Mouse (Mus musculus) cerebellum, adult 9-10 months (tissue): Measurements from ENCODE around the gene Shq1.

Experiments used
- DNase-seq: peaks from one replicate; pipeline ENCODE4 v3.0.0; 2022

The Shq1 gene

GRCm38 (mm10) chr6:100670880-100671344 is at the start of gene Shq1:
Gene Shq1, minus strand, starts transcription at chr6:100671157.
- peak; percentile 85 for DNase-seq

DNA sequence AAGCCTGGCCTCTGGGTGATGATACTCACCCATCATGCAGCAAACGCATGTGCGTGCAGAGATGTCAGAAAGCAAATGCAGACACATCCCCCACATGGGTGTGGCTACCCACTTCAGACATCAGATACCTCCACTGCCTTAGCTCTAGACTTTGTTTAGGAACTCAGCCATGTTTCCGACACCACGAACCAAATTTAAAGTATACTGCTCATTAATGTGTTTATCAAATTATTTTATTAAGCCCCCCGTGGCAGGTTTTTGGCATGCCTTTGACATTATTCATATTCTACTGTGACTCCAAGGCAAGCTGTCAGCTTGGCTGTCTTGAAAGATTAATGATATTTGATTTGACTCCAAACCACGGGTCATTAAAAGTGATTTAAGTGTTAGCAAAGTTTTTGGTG is 49.1 kb upstream of the Shq1 start:
- no peak for DNase-seq

DNA sequence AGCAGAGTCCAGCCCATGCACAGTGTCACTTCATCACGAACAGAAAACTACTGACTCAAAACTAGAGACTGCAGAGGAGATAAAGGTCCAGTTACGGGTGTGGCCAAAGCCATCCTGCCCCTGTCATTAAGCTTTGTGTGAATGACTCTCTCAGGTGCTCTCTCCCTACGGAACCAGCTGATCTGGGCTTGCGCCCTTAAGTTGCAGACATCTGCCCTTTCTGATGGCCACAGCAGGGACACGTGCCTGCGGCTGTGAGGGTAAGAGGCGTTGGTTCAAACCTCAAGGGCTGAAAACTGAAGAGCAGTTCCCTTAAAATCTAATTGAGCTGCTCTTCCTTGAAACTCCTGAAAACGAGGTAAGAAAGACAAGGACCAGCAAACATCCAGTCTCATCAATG is 45.9 kb upstream of the Shq1 start:
- no peak for DNase-seq

- DNase-seq, result no peak
These were observed 45.2 kb upstream of the Shq1 start for GRCm38 (mm10) chr6:100716152-100716551.

- DNase-seq, result no peak
These were observed 44.4 kb upstream of the Shq1 start for GRCm38 (mm10) chr6:100715296-100715828.

GRCm38 (mm10) chr6:100710866-100711265 is 39.9 kb upstream of the Shq1 start:
- DNase-seq, result no peak

DNA sequence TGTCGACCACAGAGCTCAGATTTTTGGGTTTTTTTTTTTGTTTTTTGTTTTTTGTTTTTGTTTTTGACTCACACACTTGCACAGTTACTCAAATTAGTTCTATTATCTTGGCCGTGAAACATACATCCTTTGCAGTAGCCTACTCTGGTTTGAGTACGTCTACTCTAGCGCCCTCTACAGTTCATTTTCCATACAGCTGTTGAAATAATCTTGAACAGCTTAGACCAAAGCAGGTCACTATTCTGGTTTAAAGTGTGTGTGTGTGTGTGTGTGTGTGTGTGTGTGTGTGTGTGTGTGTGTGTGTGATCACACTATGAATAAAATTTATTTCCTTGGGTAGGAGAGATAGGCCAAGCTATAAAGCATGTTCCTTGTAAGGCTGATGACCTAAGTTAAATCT is 39.2 kb upstream of the Shq1 start:
- no peak for DNase-seq

DNA sequence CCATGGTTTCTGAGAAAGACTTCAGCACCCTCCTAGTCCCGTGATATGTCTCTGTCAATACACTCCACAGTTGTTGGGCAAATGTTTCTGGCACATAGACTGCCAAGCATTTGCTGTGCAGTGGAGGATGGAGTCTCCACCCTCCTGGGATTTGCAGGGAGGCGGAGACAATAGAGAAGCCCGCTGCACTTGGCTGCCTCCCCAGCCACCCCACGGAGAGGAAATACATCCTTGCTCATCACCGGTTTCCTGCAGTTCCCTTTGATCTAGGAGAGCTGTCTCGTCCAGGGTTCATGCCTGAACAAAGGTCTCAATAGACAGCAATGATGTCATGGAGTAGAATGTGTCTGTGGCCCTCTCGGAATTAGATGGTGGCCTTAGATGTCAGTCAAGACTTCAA is 38.5 kb upstream of the Shq1 start:
- no peak for DNase-seq

DNA sequence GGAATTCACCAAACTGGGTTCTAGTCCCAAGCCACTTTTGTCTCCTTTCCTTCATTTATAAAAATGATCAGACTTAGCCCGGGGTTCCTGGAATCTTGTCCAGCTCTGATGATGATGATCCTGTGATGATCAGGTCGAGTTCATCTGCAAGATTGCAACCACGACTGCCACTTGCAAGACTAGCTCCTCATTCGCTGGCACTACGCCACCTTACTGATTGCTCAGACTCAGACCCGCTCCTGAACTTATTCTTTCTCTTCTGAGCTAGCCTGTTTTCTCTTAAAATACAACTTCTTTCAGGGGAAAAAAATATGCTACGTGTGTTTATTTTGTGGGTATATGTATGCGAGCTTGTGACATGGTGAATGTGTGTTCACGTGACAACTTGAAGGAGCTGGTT is 38.0 kb upstream of the Shq1 start:
- no peak for DNase-seq

DNA sequence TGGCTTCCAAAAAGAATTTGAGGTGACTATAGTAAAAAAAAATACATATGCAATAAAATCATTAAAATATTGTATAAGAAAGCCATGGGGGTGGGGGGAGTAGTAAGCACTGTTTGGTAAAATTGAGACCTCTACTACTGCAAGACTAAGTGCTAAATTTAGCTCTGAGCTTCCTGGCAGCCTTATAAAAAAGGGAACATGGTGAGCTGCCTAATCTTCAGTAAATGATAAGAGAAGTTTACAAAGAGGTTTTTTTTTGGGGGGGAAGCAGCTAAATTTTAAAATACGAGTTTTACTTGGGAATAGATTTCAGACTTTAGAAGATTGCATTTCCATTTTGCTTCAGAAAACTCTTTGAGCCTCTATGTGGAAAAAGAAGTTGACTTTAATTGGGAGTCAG is 37.3 kb upstream of the Shq1 start:
- no peak for DNase-seq

DNA sequence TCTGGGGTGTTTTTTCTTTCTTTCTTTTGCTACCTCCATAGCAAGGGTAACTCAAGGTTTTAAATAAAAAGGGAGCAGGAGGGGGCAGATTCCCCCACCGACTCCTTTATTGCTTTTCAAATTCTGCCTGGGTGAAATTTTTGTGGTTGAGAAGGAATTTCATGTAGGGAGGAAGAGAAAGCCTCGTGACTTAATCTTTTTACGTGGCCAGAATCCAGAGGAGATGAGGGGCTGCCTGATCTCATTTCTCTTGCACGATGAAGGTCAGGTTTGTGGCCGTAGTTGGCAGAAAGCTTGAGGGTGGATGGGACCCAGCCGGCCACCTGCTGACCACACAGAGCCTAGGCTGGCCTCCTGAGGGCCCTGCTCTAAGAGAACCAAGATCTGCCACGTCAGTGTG is 36.6 kb upstream of the Shq1 start:
- no peak for DNase-seq

- no peak for DNase-seq
These were observed 35.9 kb upstream of the Shq1 start for GRCm38 (mm10) chr6:100706861-100707260.

GRCm38 (mm10) chr6:100705366-100705811 is 34.4 kb upstream of the Shq1 start:
- DNase-seq, result no peak

- DNase-seq, result no peak
These were observed 33.8 kb upstream of the Shq1 start, which contains the start of gene Gxylt2 for GRCm38 (mm10) chr6:100704574-100705365. Gene Gxylt2, plus strand, starts transcription at chr6:100704734.

GRCm38 (mm10) chr6:100704197-100704573 is 33.2 kb upstream of the Shq1 start:
- DNase-seq, result no peak

- DNase-seq, result no peak
These were observed 29.8 kb upstream of the Shq1 start for GRCm38 (mm10) chr6:100700774-100701173.

DNA sequence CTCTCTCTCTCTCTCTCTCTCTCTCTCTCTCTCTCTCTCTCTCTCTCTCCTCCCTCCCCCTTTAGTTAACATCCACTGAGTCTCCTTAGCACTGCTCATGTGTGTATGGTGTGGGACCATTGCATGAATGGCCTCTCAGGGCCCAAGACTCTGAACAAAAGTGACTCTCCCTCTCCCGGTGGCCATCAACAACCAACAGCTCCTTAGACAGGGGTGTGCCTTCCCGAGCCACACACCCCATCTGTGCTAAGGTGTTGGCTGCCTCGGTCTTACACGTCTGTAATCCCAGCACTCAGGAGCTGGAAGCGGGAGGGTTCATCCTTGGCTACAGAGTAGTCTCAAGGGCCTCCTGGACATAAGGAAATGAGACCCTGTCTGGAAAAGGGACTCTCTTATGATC is 29.0 kb upstream of the Shq1 start:
- no peak for DNase-seq

- DNase-seq, result no peak
These were observed 15.4 kb upstream of the Shq1 start for GRCm38 (mm10) chr6:100686341-100686740.

GRCm38 (mm10) chr6:100678636-100679035 is 7.7 kb upstream of the Shq1 start:
- no peak for DNase-seq

DNA sequence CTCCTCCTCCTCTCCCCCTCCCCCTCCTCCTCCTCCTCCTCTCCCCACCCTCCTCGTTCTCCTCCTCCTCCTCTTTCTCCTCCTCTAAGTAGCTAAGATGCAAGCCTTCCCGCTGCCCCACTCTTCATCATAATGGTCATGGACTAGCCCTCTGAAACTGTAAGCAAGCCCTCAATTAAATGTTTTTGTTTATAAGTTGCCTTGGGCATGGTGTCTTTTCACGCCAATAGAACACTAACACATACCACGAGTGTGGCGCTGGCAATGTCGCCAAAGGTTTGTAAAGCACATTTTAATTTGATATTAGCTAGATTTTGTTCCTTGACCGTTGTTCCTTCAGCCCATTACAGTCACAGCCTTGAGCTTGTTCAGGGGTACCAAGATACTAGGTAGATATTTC is 5.5 kb upstream of the Shq1 start:
- DNase-seq, result no peak

DNA sequence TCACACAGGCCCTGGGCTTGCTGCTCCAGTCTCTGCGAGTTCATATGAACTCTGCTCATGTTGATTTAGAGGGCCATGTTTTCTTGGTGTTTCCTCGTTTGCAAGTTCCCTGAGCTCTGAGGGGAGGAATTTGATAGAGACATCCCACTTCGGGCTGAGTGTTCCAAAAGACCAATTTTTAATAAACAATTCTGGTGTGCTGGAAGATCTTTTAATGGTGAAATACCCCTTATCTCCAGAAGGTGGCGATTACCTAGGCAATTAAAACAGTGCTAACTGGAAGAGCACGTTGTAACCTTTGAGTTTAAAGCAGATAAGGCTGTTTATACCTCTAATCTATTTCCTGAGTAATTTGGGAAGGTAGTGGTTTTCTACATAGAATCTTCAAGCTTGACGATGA is 4.0 kb upstream of the Shq1 start:
- peak; percentile 38 for DNase-seq

GRCm38 (mm10) chr6:100671401-100671800 is 444 bp upstream of the Shq1 start:
- DNase-seq, result peak; percentile 25

- DNase-seq, result peak; percentile 69
These were observed 551 bp downstream of the Shq1 start for GRCm38 (mm10) chr6:100670370-100670841.

DNA sequence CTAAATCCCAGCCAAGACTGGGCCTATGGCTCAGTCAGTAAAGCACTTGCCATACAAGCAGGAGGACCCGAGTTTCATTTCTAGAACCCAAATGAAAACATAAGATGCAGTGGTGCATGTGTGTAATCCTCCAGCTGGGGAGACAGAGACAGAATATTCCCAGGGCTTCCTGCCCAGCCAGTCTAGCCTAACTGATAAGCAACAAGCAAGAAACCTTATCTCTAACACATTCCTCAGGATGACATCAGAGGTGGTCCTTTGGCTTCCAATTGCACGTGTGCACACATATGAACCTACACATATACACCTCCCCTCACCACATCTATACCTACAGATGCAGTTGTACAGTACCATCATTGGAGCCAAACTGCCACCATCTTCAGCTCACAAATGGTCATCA is 2.1 kb downstream of the Shq1 start:
- no peak for DNase-seq

DNA sequence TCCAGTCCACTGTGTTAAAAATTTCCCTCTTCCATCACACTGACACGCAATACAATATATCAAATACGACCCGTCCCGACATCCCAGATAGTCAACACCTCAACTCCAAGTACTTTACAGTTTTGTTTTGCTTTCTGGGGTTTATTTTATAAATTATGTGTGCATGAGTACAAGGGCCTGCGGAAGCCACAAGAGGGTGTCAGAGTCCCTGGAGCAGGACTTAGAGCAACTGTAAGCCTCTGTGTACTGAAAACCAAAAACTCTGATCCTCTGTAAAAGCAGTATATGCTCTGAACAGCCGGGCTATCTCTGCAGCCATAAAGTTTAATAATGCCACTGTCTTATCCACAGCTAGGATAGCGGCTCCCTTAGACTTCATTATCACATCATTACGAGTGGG is 3.3 kb downstream of the Shq1 start:
- no peak for DNase-seq
